Mouse (Mus musculus) bone marrow, adult 2 months (tissue): ENCODE results near the gene Pax8. TPM values are rescaled to one million over a fixed set of nuclear protein-coding genes. Genes with fewer than 3 reads are reported as not detected.

Experiments used
- H3K27ac ChIP-seq: fragments of 200-500 bp; 2 replicates; pipeline ENCODE4 v1.5.1; 2012; ENCODE audit warnings: low read depth, mild to moderate bottlenecking, control low read depth, inconsistent platforms, low read length; ENCODE audit not compliant: control insufficient read depth, poor library complexity, insufficient read depth
- H3K4me1 ChIP-seq: fragments of 200-500 bp; 2 replicates; pipeline ENCODE4 v1.6.1; 2011; ENCODE audit warnings: low read length; ENCODE audit not compliant: control insufficient read depth, insufficient read depth
- H3K4me3 ChIP-seq: fragments of 200-500 bp; replicated peaks from 2 replicates; pipeline ENCODE3; 2011; ENCODE audit warnings: mild to moderate bottlenecking, low read depth, low read length, control low read depth; ENCODE audit not compliant: control insufficient read depth
- CTCF ChIP-seq: fragments of 200-500 bp; IDR thresholded peaks from 2 replicates; pipeline ENCODE4 v1.5.1; 2011; ENCODE audit warnings: low read length, control low read depth; ENCODE audit not compliant: control insufficient read depth, insufficient read depth
- POLR2A ChIP-seq: fragments of 200-500 bp; IDR thresholded peaks from 2 replicates; pipeline ENCODE4 v1.6.1; 2011; ENCODE audit warnings: low read depth, mild to moderate bottlenecking, control low read depth, low read length, borderline replicate concordance; ENCODE audit not compliant: control insufficient read depth
- WGBS: fragments of 180-500 bp; shearing (Covaris S2); methylation state at CpG from one replicate; pipeline ENCODE4 v1.1.7; 2018; 5-methylcytosine and 5-hydroxymethylcytosine counted together
- polyA plus RNA-seq: library from polyadenylated mRNA; stranded (reverse); fragments of >200 nt; gene quantifications from 2 replicates; pipeline ENCODE4 v1.2.4, GENCODE M21; 2011; ENCODE audit warnings: low replicate concordance; ENCODE audit not compliant: missing spikeins, insufficient read depth, insufficient read length

The Pax8 gene
- polyA plus RNA-seq, 1 experiment: 1.6 TPM

DNA sequence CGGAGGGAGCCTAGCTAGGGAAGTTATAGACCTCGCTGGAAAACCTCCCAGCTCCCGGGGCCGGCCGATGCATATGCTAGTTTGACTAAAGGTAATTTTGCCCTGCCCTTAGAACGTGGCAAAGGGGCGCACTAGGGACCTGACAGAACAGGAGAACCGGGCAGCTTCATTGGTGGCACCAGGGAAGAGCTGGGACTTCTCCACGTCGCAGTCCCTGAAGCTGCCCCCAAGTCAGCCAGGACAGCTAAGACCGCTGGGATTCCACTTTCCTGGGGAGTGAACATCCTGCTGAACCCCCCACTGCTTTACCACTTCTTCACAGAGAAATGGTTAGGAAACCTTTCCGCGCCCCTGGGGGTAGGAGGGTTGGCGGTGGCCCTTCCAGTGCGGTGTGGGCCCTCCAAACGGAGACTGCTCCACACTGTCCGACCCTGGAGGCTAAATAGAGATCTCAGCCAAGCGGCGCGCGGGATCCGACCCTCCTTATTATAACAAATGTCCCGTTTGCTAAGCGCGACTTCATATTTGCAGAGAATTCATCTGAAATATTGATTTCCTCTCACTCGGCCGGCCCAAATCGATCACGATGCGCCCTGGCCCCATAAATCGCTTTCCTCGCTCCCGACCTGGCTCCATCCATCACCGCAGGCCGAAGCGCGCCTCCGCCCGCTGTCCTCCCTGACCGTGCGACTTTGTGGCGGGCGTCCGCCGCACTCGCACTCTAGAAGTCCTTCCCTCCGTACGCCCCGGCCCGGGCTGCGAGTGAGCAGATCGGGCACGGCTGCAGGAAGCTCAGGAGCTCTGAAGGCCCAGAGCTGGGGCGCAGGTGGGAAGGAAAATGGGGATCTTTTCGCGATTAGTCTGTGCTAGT is 1.5 kb downstream of the Pax8 start:
- no peak for TF ChIP-seq POLR2A
- no peak for TF ChIP-seq CTCF
- WGBS: 5% methylated on average over 56 of the region's 56 CpGs
- Histone ChIP-seq H3K4me3 (no peak overlapping the region), H3K4me1 (no peaks in the 10 kb centered on the region), H3K27ac (no peak overlapping the region)

DNA sequence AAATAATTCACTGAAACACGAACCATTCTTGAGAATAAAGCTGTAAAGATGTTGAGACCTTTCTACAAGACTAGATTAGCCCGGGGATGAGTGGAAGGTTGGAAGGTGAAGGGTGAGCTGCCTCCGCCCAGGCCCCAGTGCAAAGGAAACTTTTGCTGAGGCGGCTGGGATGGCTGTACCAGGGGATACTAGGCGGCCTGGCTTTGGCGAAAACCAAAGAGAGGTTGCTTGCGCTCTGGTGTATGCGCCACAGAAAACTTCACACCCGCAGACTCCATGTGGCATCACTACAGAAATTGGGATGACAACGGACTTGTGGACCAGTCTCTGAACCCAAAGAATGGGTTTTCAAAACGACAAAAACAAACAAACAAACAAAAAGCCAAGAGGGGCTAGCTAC is 2.7 kb downstream of the Pax8 start:
- Histone ChIP-seq H3K4me3 (no peak overlapping the region), H3K27ac (no peak overlapping the region), H3K4me1 (no peaks in the 10 kb centered on the region)
- 14% methylated on average over 11 of the region's 11 CpGs for WGBS
- TF ChIP-seq POLR2A: no peak
- TF ChIP-seq CTCF: no peak

DNA sequence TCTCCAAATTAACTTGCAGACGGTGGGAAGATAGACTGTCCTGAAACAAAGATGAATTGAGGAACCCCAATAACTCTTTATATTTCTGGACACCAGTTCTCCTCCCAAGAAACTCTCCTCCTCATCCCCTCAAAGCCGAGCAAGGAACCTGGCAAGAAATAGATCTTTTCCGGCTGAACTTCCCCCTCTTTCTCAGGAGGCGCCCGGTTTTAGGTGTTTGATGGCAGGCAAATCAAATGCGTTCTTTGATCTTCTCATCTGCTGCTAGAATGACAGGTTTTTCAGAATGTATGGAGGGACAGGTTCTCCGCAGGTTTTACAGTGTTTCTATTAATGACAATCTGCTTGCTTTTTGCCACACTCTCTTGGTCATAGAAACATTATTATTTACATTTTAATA is 3.3 kb downstream of the Pax8 start:
- TF ChIP-seq POLR2A: no peak
- no peak for TF ChIP-seq CTCF
- WGBS: 5% methylated on average over 7 of the region's 7 CpGs

DNA sequence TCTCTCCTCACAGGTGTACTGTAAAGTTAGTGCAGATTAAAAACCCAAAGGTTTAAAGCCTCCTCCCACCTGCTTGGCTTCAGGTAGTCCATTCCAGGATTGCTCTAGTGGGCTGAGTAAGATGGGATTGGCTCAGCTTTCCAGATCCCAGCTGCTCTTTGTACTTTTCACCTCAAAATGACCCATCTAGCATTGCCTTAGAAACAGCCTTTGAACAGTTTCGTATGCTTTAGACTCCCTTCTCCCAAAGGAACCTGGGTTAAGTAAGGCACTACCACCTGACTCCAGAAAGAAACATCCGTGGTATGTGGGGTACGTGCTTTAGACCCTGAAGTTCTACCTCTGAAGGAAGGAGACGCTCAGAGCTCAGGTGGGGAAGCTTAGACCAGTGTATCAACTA is 6.3 kb downstream of the Pax8 start:
- Histone ChIP-seq H3K27ac (no peak overlapping the region), H3K4me1 (no peaks in the 10 kb centered on the region), H3K4me3 (no peak overlapping the region)
- TF ChIP-seq POLR2A: no peak
- no peak for TF ChIP-seq CTCF
- WGBS: 61% methylated on average over 4 of the region's 4 CpGs

More for the DNA sequence above, 3.3 kb downstream of the Pax8 start:
- Histone ChIP-seq H3K4me1 (no peaks in the 10 kb centered on the region), H3K4me3 (no peak overlapping the region), H3K27ac (no peak overlapping the region)

- Histone ChIP-seq H3K27ac (no peak overlapping the region), H3K4me1 (no peaks in the 10 kb centered on the region), H3K4me3 (no peak overlapping the region)
- WGBS: 43% methylated on average over 1 of the region's 1 CpGs
- TF ChIP-seq CTCF: no peak
- no peak for TF ChIP-seq POLR2A
Measured at GRCm38 (mm10) chr2:24468430-24468829, 7.0 kb downstream of the Pax8 start.

- Histone ChIP-seq H3K27ac (no peak overlapping the region), H3K4me1 (no peaks in the 10 kb centered on the region), H3K4me3 (no peak overlapping the region)
- TF ChIP-seq CTCF (no peak), POLR2A (no peak)
- WGBS: 30% methylated on average over 1 of the region's 1 CpGs
Measured at GRCm38 (mm10) chr2:24467156-24467555, 8.2 kb downstream of the Pax8 start.

DNA sequence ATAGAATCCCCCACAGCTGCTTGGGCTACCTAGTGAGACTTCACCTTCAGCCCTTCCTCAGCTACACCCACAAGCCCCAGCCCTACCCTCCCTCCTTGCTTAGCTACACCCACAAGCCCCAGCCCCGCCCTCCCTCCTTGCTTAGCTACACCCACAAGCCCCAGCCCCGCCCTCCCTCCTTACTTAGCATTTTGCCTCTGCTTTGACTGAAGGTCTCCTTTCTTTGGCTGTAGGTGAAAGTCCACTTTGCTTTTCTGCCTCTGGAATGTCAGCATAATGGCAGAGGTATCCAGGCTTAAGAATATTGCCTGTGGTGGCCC is 14.6 kb downstream of the Pax8 start:
- TF ChIP-seq CTCF: no peak
- TF ChIP-seq POLR2A: no peak
- H3K4me1 ChIP-seq: no peaks in the 10 kb centered on the region
- no peak overlapping the region for H3K4me3 ChIP-seq
- 16% methylated on average over 2 of the region's 2 CpGs for WGBS
- H3K27ac ChIP-seq: no peak overlapping the region

- TF ChIP-seq POLR2A (no peak), CTCF (no peak)
- H3K27ac ChIP-seq: no peak overlapping the region
- no peak overlapping the region for H3K4me3 ChIP-seq
- no peaks in the 10 kb centered on the region for H3K4me1 ChIP-seq
- WGBS: 49% methylated on average over 9 of the region's 9 CpGs
Measured at GRCm38 (mm10) chr2:24460112-24460807, 15.1 kb downstream of the Pax8 start.

DNA sequence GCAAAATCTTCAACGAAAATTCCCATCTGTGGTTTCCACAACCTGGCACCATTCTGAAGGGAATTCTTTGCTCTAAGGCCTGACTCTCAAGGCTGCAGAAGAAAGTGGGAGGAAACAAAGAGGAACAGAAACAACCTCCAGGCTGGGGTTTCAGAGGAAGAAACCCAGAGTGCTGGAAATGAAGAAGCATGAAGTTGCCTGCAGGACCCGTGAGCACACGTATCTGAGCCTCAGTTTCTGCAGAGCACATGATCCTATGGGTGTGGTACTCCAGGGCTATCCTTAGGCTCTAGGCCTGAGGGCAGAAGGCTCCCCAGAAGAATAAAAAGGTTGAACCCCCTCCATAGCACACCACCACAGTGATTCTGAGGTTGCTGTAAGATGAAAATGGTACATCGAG is 18.6 kb downstream of the Pax8 start:
- no peaks in the 10 kb centered on the region for H3K4me1 ChIP-seq
- H3K27ac ChIP-seq: no peak overlapping the region
- WGBS: 39% methylated on average over 4 of the region's 4 CpGs
- no peak overlapping the region for H3K4me3 ChIP-seq
- no peak for TF ChIP-seq CTCF
- TF ChIP-seq POLR2A: no peak
